Mouse (Mus musculus): Measurements from ENCODE around the gene Spns3. TPM values are rescaled to one million over a fixed set of nuclear protein-coding genes. Genes with fewer than 3 reads are reported as not detected.
"Not testable (repeated sequence)": the region's sequence is repeated elsewhere in the genome, so short reads cannot be mapped to it uniquely, and the experiment has no call there.

Spns3 gene
- total and polyA plus RNA-seq, 3 experiments: 5.2 to 12.7 TPM; not detected in 1

- peak; percentile 94 for TF ChIP-seq GATA1 (IDR thresholded peaks at IDR 0.05; ENCODE audit: low read depth, low read length)
These were observed 5.6 kb downstream of the Spns3 start (continued) for GRCm38 (mm10) chr11:72544716-72545115.

GRCm38 (mm10) chr11:72543692-72544091 is 6.6 kb downstream of the Spns3 start:
- not testable (repeated sequence) for H3K9ac ChIP-seq (ENCODE audit: control insufficient read depth, low read depth, low read length, poor library complexity, severe bottlenecking); DNase-seq (ENCODE audit: low read depth, low spot score); H3K27me3 ChIP-seq (ENCODE audit: control insufficient read depth in 1 of 2, insufficient read depth in 2 of 2, low read length in 2 of 2); H3K79me2 ChIP-seq (ENCODE audit: control insufficient read depth, insufficient read depth, low read length, poor library complexity); H3K9me3 ChIP-seq (replicated peaks; ENCODE audit: insufficient read depth, low read length); H3K27ac ChIP-seq (ENCODE audit: control insufficient read depth, low read depth, low read length); H3K4me3 ChIP-seq (ENCODE audit: control insufficient read depth in 1 of 2, insufficient read depth in 1 of 2, low read depth in 2 of 2, low read length in 2 of 2)
- peaks cover 2 to 22% of the 10 kb centered on the region in 2 experiments; a peak in 3 of 4 replicates for H3K4me1 ChIP-seq (ENCODE audit: control insufficient read depth in 1 of 2, insufficient read depth in 2 of 2, low read length in 2 of 2)
- H3K36me3 ChIP-seq (ENCODE audit: control insufficient read depth in 1 of 2, insufficient read depth in 2 of 2, low read length in 2 of 2): peaks cover 0 to 16% of the 10 kb centered on the region in 2 experiments; a peak in 2 of 4 replicates
- TF ChIP-seq TBP (IDR thresholded peaks at IDR 0.05; ENCODE audit: low read depth, low read length): peak; percentile 71

- no peak overlapping the region for H3K27ac ChIP-seq (ENCODE audit: control insufficient read depth, low read depth, low read length)
- H3K36me3 ChIP-seq (ENCODE audit: control insufficient read depth in 1 of 2, insufficient read depth in 2 of 2, low read length in 2 of 2): peaks cover 0 to 16% of the 10 kb centered on the region in 2 experiments; a peak in 2 of 4 replicates
- DNase-seq (ENCODE audit: low read depth, low spot score): no peak
- TF ChIP-seq CTCF (IDR thresholded peaks at IDR 0.05 in 2 of 3, conservative IDR thresholded peaks at IDR 0.05 in 1 of 3; ENCODE audit: control insufficient read depth in 1 of 3, insufficient read depth in 1 of 3, low read depth in 2 of 3, low read length in 3 of 3, poor library complexity in 1 of 3, severe bottlenecking in 1 of 3): no peak
- peaks cover 2 to 22% of the 10 kb centered on the region in 2 experiments; a peak in 3 of 4 replicates for H3K4me1 ChIP-seq (ENCODE audit: control insufficient read depth in 1 of 2, insufficient read depth in 2 of 2, low read length in 2 of 2)
- H3K9ac ChIP-seq (ENCODE audit: control insufficient read depth, low read depth, low read length, poor library complexity, severe bottlenecking): no peak overlapping the region
- no peaks in the 10 kb centered on the region for H3K27me3 ChIP-seq (ENCODE audit: control insufficient read depth in 1 of 2, insufficient read depth in 2 of 2, low read length in 2 of 2)
- H3K9me3 ChIP-seq (replicated peaks; ENCODE audit: insufficient read depth, low read length): no peaks in the 10 kb centered on the region
- H3K79me2 ChIP-seq (ENCODE audit: control insufficient read depth, insufficient read depth, low read length, poor library complexity): no peaks in the 10 kb centered on the region
- H3K4me3 ChIP-seq (ENCODE audit: control insufficient read depth in 1 of 2, insufficient read depth in 1 of 2, low read depth in 2 of 2, low read length in 2 of 2): no peak overlapping the region
These were observed 7.7 kb downstream of the Spns3 start for GRCm38 (mm10) chr11:72542586-72542985.

GRCm38 (mm10) chr11:72541928-72542327 is 8.4 kb downstream of the Spns3 start:
- TF ChIP-seq USF2 (IDR thresholded peaks at IDR 0.05; ENCODE audit: borderline replicate concordance in 1 of 2, insufficient read depth in 1 of 2, low read depth in 1 of 2, low read length in 2 of 2): no peak
- no peaks in the 10 kb centered on the region for H3K27me3 ChIP-seq (ENCODE audit: control insufficient read depth in 1 of 2, insufficient read depth in 2 of 2, low read length in 2 of 2)
- no peak for DNase-seq (ENCODE audit: low read depth, low spot score)
- H3K36me3 ChIP-seq (ENCODE audit: control insufficient read depth in 1 of 2, insufficient read depth in 2 of 2, low read length in 2 of 2): peaks cover 0 to 16% of the 10 kb centered on the region in 2 experiments; a peak in 2 of 4 replicates
- no peak overlapping the region for H3K27ac ChIP-seq (ENCODE audit: control insufficient read depth, low read depth, low read length)
- H3K4me3 ChIP-seq (ENCODE audit: control insufficient read depth in 1 of 2, insufficient read depth in 1 of 2, low read depth in 2 of 2, low read length in 2 of 2): no peak overlapping the region
- H3K4me1 ChIP-seq (ENCODE audit: control insufficient read depth in 1 of 2, insufficient read depth in 2 of 2, low read length in 2 of 2): peaks cover 2 to 18% of the 10 kb centered on the region in 2 experiments; a peak in 3 of 4 replicates
- H3K79me2 ChIP-seq (ENCODE audit: control insufficient read depth, insufficient read depth, low read length, poor library complexity): no peaks in the 10 kb centered on the region
- no peaks in the 10 kb centered on the region for H3K9me3 ChIP-seq (replicated peaks; ENCODE audit: insufficient read depth, low read length)
- H3K9ac ChIP-seq (ENCODE audit: control insufficient read depth, low read depth, low read length, poor library complexity, severe bottlenecking): no peak overlapping the region

DNA sequence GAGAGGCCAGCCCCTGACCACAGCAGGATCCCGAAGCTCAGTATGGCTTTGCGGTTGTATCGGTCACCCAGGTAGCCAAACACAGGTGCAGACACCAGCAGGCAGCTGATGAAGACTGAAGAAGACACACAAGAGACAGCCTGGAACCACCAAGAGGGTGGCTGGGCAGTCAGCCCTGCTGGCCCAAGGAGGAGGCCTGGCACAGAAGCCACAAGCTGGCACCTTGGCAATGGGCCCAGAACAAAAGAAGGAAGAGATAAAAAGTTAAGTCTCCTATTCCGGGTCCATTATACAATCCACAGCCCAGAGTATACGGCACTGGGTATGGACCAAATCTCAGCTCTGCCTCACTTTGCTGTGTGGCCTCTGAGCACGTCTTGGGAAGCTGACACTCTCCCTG is 9.9 kb downstream of the Spns3 start:
- peak; percentile 25 for DNase-seq (ENCODE audit: low read depth, low spot score)
- Histone ChIP-seq H3K27me3 (ENCODE audit: control insufficient read depth in 1 of 2, insufficient read depth in 2 of 2, low read length in 2 of 2) (no peaks in the 10 kb centered on the region), H3K4me3 (ENCODE audit: control insufficient read depth in 1 of 2, insufficient read depth in 1 of 2, low read depth in 2 of 2, low read length in 2 of 2) (no peak overlapping the region), H3K36me3 (ENCODE audit: control insufficient read depth in 1 of 2, insufficient read depth in 2 of 2, low read length in 2 of 2) (peaks cover 0 to 10% of the 10 kb centered on the region in 2 experiments; a peak in 2 of 4 replicates), H3K9me3 (replicated peaks; ENCODE audit: insufficient read depth, low read length) (no peaks in the 10 kb centered on the region), H3K79me2 (ENCODE audit: control insufficient read depth, insufficient read depth, low read length, poor library complexity) (no peaks in the 10 kb centered on the region), H3K27ac (ENCODE audit: control insufficient read depth, low read depth, low read length) (no peak overlapping the region), H3K4me1 (ENCODE audit: control insufficient read depth in 1 of 2, insufficient read depth in 2 of 2, low read length in 2 of 2) (peaks cover 2 to 10% of the 10 kb centered on the region in 2 experiments; a peak in 3 of 4 replicates), H3K9ac (ENCODE audit: control insufficient read depth, low read depth, low read length, poor library complexity, severe bottlenecking) (no peak overlapping the region)
- TF ChIP-seq ETS1 (IDR thresholded peaks at IDR 0.05; ENCODE audit: low read depth, low read length): no peak
- no peak for TF ChIP-seq MAFK (IDR thresholded peaks at IDR 0.05; ENCODE audit: borderline replicate concordance, low read depth, low read length)
- TF ChIP-seq MAZ (IDR thresholded peaks at IDR 0.05; ENCODE audit: low read depth, low read length): no peak
- no peak for TF ChIP-seq UBTF (IDR thresholded peaks at IDR 0.05; ENCODE audit: borderline replicate concordance, insufficient read depth, low read depth, low read length)
- TF ChIP-seq MAX (IDR thresholded peaks at IDR 0.05; ENCODE audit: low read length): no peak
- TF ChIP-seq NELFE (IDR thresholded peaks at IDR 0.05; ENCODE audit: low read depth, low read length): no peak
- TF ChIP-seq MYB (IDR thresholded peaks at IDR 0.05; ENCODE audit: low read depth, low read length): no peak
- no peak for TF ChIP-seq TBP (IDR thresholded peaks at IDR 0.05; ENCODE audit: low read depth, low read length)
- no peak for TF ChIP-seq RCOR1 (IDR thresholded peaks at IDR 0.05; ENCODE audit: low read depth, low read length)
- TF ChIP-seq BHLHE40 (IDR thresholded peaks at IDR 0.05; ENCODE audit: borderline replicate concordance, low read depth, low read length): no peak
- TF ChIP-seq KAT2A (conservative IDR thresholded peaks at IDR 0.05; ENCODE audit: low read depth, low read length): no peak
- TF ChIP-seq POLR2AphosphoS2 (IDR thresholded peaks at IDR 0.05; ENCODE audit: low read length): no peak
- TF ChIP-seq USF1 (IDR thresholded peaks at IDR 0.05; ENCODE audit: low read depth, low read length): no peak
- no peak for TF ChIP-seq POLR2AphosphoS5 (IDR thresholded peaks at IDR 0.05; ENCODE audit: borderline replicate concordance, low read depth, low read length)
- no peak for TF ChIP-seq TCF12 (IDR thresholded peaks at IDR 0.05; ENCODE audit: low read depth, low read length)

Data from MEL (cell line).